Mouse (Mus musculus): Measurements from ENCODE around the gene Aff3. TPM values are rescaled to one million over a fixed set of nuclear protein-coding genes. Genes with fewer than 3 reads are reported as not detected.

Gene Aff3
- polyA plus RNA-seq, 1 experiment from 2014 or later = 13.8 TPM

DNA sequence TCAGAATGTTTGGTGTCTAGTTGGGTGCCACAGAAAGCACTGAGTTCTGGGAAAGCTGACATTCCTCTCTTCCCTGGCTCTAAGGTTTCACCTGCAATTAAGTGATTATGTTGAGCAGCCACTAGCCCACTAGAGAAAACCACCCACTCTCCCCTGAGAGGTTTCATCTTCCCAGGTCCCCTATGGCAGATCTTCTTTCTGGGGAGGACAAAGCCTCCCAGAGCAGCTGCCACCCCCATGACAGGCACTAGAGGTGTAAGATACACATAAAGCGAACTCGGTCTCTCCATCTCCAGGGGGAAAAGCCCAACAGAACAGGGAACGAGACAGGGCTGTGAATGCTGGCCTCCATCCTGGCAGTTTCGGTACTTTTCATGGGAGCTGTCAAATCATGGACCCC, 492.9 kb downstream of the Aff3 start:
- Histone ChIP-seq H3K9me3 (ENCODE audit: control insufficient read depth, low read length) (no peaks in the 10 kb centered on the region), H3K9ac (ENCODE audit: low read depth, low read length) (no peak overlapping the region), H3K4me2 (ENCODE audit: low read depth, low read length) (no peak overlapping the region), H3K27me3 (replicated peaks; ENCODE audit: control insufficient read depth, insufficient read depth, low read length) (no peaks in the 10 kb centered on the region), H3K4me3 (ENCODE audit: low read depth, low read length) (no peak overlapping the region), H3K4me1 (ENCODE audit: control insufficient read depth, insufficient read depth, low read length) (no peaks in the 10 kb centered on the region; the same call in 1 of the 2 replicates), H3K27ac (replicated peaks; ENCODE audit: low read depth, low read length) (no peak overlapping the region), H3K36me3 (ENCODE audit: control insufficient read depth, insufficient read depth, low read length) (no peaks in the 10 kb centered on the region; the same call in 1 of the 2 replicates)
- peak; percentile 80; the same call in 1 of the 2 replicates for ATAC-seq (ENCODE audit: low read depth)
- 82% methylated on average over 4 of the region's 4 CpGs for WGBS
- peak; percentile 53 for DNase-seq (ENCODE audit: low spot score)

DNA sequence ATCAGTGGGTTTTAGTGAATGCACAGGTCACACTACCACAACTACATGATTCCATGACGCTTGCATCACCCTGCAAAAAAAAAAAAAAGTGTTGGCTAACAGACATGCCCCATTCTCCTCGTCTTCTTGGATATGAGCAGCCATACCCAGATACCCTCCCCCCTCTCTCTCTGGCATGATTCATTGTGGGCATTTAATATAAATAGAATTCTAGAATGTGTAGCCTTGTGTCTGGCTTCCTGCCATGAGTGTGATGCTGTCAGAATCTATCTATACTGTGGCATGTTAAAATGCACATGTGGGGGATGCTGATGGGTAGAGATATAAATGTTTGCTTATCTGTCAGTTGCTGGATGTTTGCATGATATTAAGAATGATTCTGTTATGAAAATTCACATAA, 499.1 kb downstream of the Aff3 start:
- peak; percentile 52 for DNase-seq (ENCODE audit: low spot score)
- WGBS = 61% methylated on average over 2 of the region's 2 CpGs

DNA sequence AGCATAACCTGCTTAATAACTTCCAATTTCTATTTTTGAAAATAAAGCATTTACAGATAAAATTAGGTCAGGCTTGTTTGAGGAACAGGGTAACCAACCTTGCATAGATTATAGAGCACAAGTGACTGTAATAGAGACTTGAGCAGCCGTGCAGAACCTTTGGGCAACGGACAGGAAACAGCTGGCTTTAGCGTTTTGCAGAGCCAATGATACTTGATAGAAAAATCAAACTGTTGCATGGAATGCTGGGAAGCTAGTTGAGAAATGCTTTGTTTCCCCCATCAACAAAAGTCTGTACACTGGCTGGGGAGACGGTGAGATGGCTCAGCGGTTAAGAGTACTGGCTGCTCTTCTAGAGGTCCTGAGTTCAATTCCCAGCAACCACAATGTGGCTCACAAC, 514.7 kb downstream of the Aff3 start:
- H3K9me3 ChIP-seq (ENCODE audit: control insufficient read depth, low read length) = no peaks in the 10 kb centered on the region
- WGBS = 78% methylated on average over 5 of the region's 5 CpGs
- H3K4me3 ChIP-seq (ENCODE audit: low read depth, low read length) = no peak overlapping the region
- ATAC-seq (ENCODE audit: low read depth) (no peak), DNase-seq (ENCODE audit: low spot score) (no peak)
- no peak overlapping the region for H3K9ac ChIP-seq (ENCODE audit: low read depth, low read length)
- H3K27ac ChIP-seq (replicated peaks; ENCODE audit: low read depth, low read length) = no peak overlapping the region
- no peak overlapping the region for H3K4me2 ChIP-seq (ENCODE audit: low read depth, low read length)
- no peaks in the 10 kb centered on the region for H3K36me3 ChIP-seq (ENCODE audit: control insufficient read depth, insufficient read depth, low read length)
- H3K27me3 ChIP-seq (replicated peaks; ENCODE audit: control insufficient read depth, insufficient read depth, low read length) = no peaks in the 10 kb centered on the region
- no peaks in the 10 kb centered on the region for H3K4me1 ChIP-seq (ENCODE audit: control insufficient read depth, insufficient read depth, low read length)

More for the DNA sequence above, 499.1 kb downstream of the Aff3 start:
- H3K27ac ChIP-seq (replicated peaks; ENCODE audit: low read depth, low read length) = no peak overlapping the region
- no peak overlapping the region for H3K4me2 ChIP-seq (ENCODE audit: low read depth, low read length)
- no peak for ATAC-seq (ENCODE audit: low read depth)
- no peak overlapping the region for H3K4me3 ChIP-seq (ENCODE audit: low read depth, low read length)
- H3K27me3 ChIP-seq (replicated peaks; ENCODE audit: control insufficient read depth, insufficient read depth, low read length) = no peaks in the 10 kb centered on the region
- H3K4me1 ChIP-seq (ENCODE audit: control insufficient read depth, insufficient read depth, low read length) = no peaks in the 10 kb centered on the region
- no peaks in the 10 kb centered on the region for H3K9me3 ChIP-seq (ENCODE audit: control insufficient read depth, low read length)
- no peaks in the 10 kb centered on the region for H3K36me3 ChIP-seq (ENCODE audit: control insufficient read depth, insufficient read depth, low read length)
- H3K9ac ChIP-seq (ENCODE audit: low read depth, low read length) = no peak overlapping the region

DNA sequence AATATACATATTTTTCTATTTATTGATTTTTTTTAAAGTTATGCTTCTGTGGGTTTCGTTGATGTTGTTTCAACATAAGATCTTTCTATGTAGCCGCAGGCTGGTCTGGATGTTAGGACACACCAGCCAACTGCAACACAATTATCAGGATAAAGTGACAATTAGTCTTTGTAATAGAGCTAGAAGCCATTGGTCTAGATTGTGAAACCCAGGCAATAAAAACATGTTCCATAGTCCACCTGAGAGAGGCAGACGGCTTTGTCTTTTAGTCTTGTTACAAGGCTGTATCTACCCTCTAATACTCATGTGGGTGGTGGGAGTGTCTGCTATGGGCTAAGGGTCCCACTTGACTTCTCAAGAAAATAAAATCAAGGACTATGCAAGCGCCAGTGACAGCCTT, 518.7 kb downstream of the Aff3 start:
- DNase-seq (ENCODE audit: low spot score) = no peak
- Histone ChIP-seq H3K9ac (ENCODE audit: low read depth, low read length) (no peak overlapping the region), H3K27me3 (replicated peaks; ENCODE audit: control insufficient read depth, insufficient read depth, low read length) (no peaks in the 10 kb centered on the region), H3K4me2 (ENCODE audit: low read depth, low read length) (no peak overlapping the region), H3K4me1 (ENCODE audit: control insufficient read depth, insufficient read depth, low read length) (no peaks in the 10 kb centered on the region), H3K36me3 (ENCODE audit: control insufficient read depth, insufficient read depth, low read length) (no peaks in the 10 kb centered on the region), H3K4me3 (ENCODE audit: low read depth, low read length) (no peak overlapping the region), H3K27ac (replicated peaks; ENCODE audit: low read depth, low read length) (no peak overlapping the region), H3K9me3 (ENCODE audit: control insufficient read depth, low read length) (no peaks in the 10 kb centered on the region)
- no peak for ATAC-seq (ENCODE audit: low read depth)
- WGBS = 97% methylated on average over 4 of the region's 4 CpGs

DNA sequence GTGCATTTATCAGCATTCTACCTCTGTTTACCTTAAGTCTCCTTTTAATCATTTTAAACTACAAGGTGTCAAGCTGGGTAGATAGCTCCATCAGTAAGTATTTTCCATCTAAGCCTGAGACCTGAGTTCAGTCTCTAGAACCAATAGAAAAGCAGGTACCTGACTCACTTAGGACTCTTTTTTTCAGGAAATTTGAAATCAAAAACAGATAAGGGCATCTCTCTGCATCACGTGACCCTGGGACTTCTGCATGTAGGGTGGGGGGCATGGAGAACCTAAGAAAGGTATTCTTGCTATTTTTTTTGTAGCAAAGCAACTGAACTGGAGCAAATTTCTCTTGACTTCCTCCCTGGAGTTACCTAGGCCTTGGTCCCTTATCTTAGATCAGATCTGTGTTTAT, 523.4 kb downstream of the Aff3 start:
- H3K27me3 ChIP-seq (replicated peaks; ENCODE audit: control insufficient read depth, insufficient read depth, low read length) = no peaks in the 10 kb centered on the region
- H3K4me3 ChIP-seq (ENCODE audit: low read depth, low read length) = no peak overlapping the region
- DNase-seq (ENCODE audit: low spot score) = no peak

DNA sequence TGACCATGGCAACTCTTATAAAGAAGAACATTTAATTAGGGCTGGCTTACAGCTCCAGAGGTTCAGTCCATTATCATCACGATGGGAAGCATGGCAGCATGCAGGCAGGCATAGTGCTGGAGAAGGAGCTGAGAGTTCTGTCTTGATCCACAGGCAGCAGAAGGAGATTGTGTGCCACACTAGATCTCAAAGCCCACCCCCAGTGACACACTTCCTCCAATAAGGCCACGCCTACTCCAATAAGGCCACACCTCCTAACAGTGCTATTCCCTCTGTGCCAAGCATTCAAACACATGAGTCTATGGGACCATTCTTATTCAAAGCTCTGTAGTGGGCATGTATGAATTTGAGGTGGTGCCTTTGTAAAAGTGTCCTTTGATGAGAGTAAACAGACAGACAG, 523.8 kb downstream of the Aff3 start:
- H3K9me3 ChIP-seq (ENCODE audit: control insufficient read depth, low read length) = no peaks in the 10 kb centered on the region
- no peak overlapping the region for H3K4me2 ChIP-seq (ENCODE audit: low read depth, low read length)
- no peak for DNase-seq (ENCODE audit: low spot score)
- no peak overlapping the region for H3K27ac ChIP-seq (replicated peaks; ENCODE audit: low read depth, low read length)
- H3K27me3 ChIP-seq (replicated peaks; ENCODE audit: control insufficient read depth, insufficient read depth, low read length) = no peaks in the 10 kb centered on the region
- no peaks in the 10 kb centered on the region for H3K36me3 ChIP-seq (ENCODE audit: control insufficient read depth, insufficient read depth, low read length)
- H3K4me1 ChIP-seq (ENCODE audit: control insufficient read depth, insufficient read depth, low read length) = no peaks in the 10 kb centered on the region
- no peak overlapping the region for H3K9ac ChIP-seq (ENCODE audit: low read depth, low read length)
- no peak for ATAC-seq (ENCODE audit: low read depth)
- 79% methylated on average over 2 of the region's 2 CpGs for WGBS
- H3K4me3 ChIP-seq (ENCODE audit: low read depth, low read length) = no peak overlapping the region

More for the DNA sequence above, 523.4 kb downstream of the Aff3 start:
- Histone ChIP-seq H3K36me3 (ENCODE audit: control insufficient read depth, insufficient read depth, low read length) (no peaks in the 10 kb centered on the region), H3K4me2 (ENCODE audit: low read depth, low read length) (no peak overlapping the region), H3K9me3 (ENCODE audit: control insufficient read depth, low read length) (no peaks in the 10 kb centered on the region), H3K27ac (replicated peaks; ENCODE audit: low read depth, low read length) (no peak overlapping the region), H3K9ac (ENCODE audit: low read depth, low read length) (no peak overlapping the region), H3K4me1 (ENCODE audit: control insufficient read depth, insufficient read depth, low read length) (no peaks in the 10 kb centered on the region)
- 85% methylated on average over 1 of the region's 1 CpGs for WGBS
- ATAC-seq (ENCODE audit: low read depth) = no peak

DNA sequence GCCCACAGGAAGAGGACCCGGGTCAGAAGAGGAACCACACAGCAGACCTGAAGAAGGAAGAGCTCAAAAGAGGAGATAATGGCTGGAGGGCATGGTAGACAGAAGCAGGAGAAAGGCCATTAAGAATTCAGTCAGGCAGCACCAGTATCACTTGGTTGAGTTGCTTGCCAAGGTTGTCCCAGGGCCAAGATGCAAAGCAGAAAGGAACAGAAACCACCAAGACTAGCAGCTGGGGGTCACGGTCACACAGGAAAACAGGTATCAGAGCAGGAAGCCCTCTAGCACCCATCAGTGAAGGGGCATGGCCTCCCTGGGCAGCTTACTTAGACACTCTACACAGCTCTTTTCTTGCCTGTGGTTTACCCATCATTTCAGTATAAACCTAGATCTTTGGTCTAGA, 525.4 kb downstream of the Aff3 start:
- DNase-seq (ENCODE audit: low spot score) (no peak), ATAC-seq (ENCODE audit: low read depth) (no peak)
- H3K4me3 ChIP-seq (ENCODE audit: low read depth, low read length) = no peak overlapping the region
- WGBS = 79% methylated on average over 2 of the region's 2 CpGs
- H3K36me3 ChIP-seq (ENCODE audit: control insufficient read depth, insufficient read depth, low read length) = no peaks in the 10 kb centered on the region
- no peak overlapping the region for H3K9ac ChIP-seq (ENCODE audit: low read depth, low read length)
- no peak overlapping the region for H3K27ac ChIP-seq (replicated peaks; ENCODE audit: low read depth, low read length)
- H3K4me1 ChIP-seq (ENCODE audit: control insufficient read depth, insufficient read depth, low read length) = no peaks in the 10 kb centered on the region
- no peaks in the 10 kb centered on the region for H3K9me3 ChIP-seq (ENCODE audit: control insufficient read depth, low read length)
- H3K27me3 ChIP-seq (replicated peaks; ENCODE audit: control insufficient read depth, insufficient read depth, low read length) = no peaks in the 10 kb centered on the region
- no peak overlapping the region for H3K4me2 ChIP-seq (ENCODE audit: low read depth, low read length)

DNA sequence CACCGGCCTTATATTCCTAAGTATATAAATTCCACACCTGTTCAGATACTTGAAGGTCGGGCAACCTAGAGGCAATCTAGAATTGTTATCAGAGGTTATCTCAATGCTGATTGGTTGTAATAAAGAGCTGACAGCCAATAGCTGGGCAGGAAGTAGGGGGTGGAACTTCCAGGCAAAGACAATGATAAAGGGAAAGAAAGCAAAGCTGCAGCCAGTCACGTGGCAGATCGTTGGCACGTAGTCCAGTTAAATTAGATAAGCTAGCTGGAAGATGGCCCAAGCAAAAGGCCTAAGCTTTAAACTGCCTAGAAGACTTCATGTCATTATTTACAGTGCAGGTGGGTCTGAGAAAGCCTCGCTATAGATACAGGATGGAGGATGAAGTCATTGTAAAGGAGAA, 531.8 kb downstream of the Aff3 start:
- H3K9ac ChIP-seq (ENCODE audit: low read depth, low read length) = no peak overlapping the region
- no peak for ATAC-seq (ENCODE audit: low read depth)
- H3K36me3 ChIP-seq (ENCODE audit: control insufficient read depth, insufficient read depth, low read length) = no peaks in the 10 kb centered on the region
- H3K4me3 ChIP-seq (ENCODE audit: low read depth, low read length) = no peak overlapping the region
- no peak overlapping the region for H3K4me2 ChIP-seq (ENCODE audit: low read depth, low read length)
- 67% methylated on average over 6 of the region's 6 CpGs for WGBS
- no peaks in the 10 kb centered on the region for H3K9me3 ChIP-seq (ENCODE audit: control insufficient read depth, low read length)
- peaks cover 5% of the 10 kb centered on the region for H3K4me1 ChIP-seq (ENCODE audit: control insufficient read depth, insufficient read depth, low read length)
- no peak for DNase-seq (ENCODE audit: low spot score)
- no peaks in the 10 kb centered on the region for H3K27me3 ChIP-seq (replicated peaks; ENCODE audit: control insufficient read depth, insufficient read depth, low read length)
- H3K27ac ChIP-seq (replicated peaks; ENCODE audit: low read depth, low read length) = no peak overlapping the region

DNA sequence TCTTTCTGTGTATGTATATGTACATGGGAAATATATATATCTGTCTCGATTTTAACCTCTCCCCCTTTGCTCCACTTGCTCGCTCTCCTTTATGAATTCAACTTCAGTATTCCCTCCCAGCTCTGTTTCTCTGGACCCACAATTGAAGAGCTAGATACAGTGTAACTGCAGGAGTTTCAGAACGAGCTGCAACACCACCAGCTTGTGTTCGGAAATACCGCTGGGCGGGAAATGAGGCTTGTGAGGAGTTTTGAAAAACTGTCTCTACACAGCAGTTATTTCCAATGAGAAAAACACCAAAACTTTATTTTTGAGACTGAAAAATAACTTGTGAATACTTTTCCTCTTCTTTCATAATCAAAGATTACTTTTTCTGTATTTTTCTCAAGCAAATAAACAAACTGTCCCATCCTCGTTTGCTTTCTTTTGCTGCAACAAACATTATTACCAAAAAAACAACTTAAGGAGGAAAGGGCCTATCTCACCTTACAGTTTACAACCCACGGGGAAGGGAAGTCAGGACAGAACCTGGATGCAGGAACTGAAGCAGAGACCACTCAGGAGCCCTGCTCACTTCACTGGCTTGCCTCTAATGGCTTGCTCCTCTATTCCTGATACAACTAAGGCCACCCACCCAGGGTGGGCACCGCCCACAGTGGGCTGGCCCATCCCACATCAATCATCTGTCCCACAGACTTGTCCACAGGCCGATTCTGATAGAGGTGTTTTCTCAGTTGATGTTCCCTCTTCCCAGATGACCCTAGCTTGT, 533.9 kb downstream of the Aff3 start:
- H3K9me3 ChIP-seq (ENCODE audit: control insufficient read depth, low read length) = no peaks in the 10 kb centered on the region
- H3K4me2 ChIP-seq (ENCODE audit: low read depth, low read length) = 0 out of 2 replicates have a peak overlapping the region, but pooled peaks have one; percentile 96
- peaks cover 11% of the 10 kb centered on the region for H3K4me1 ChIP-seq (ENCODE audit: control insufficient read depth, insufficient read depth, low read length)
- H3K4me3 ChIP-seq (ENCODE audit: low read depth, low read length) = no peak overlapping the region
- ATAC-seq (ENCODE audit: low read depth) (no peak), DNase-seq (ENCODE audit: low spot score) (no peak)
- no peaks in the 10 kb centered on the region for H3K27me3 ChIP-seq (replicated peaks; ENCODE audit: control insufficient read depth, insufficient read depth, low read length)
- H3K27ac ChIP-seq (replicated peaks; ENCODE audit: low read depth, low read length) = no peak overlapping the region
- no peaks in the 10 kb centered on the region for H3K36me3 ChIP-seq (ENCODE audit: control insufficient read depth, insufficient read depth, low read length)
- no peak overlapping the region for H3K9ac ChIP-seq (ENCODE audit: low read depth, low read length)
- WGBS = 52% methylated on average over 10 of the region's 10 CpGs

Measured in embryonic facial prominence, embryonic 14.5 days (tissue).